Mouse (Mus musculus) liver, adult 2 months (tissue): ENCODE data around the gene Ackr4. TPM values are rescaled to one million over a fixed set of nuclear protein-coding genes. Genes with fewer than 3 reads are reported as not detected.

Experiments used
- DNase-seq: peaks from one replicate; pipeline ENCODE4 v3.0.0-alpha.2; 2011; ENCODE audit warnings: low read depth, low spot score; ENCODE audit errors: extremely low read depth
- H3K27ac ChIP-seq: fragments of 200-500 bp; replicated peaks from 2 replicates; pipeline ENCODE4 v1.5.1; 2012; ENCODE audit warnings: low read depth, mild to moderate bottlenecking, control low read depth, inconsistent platforms, low read length; ENCODE audit not compliant: insufficient read depth
- H3K27me3 ChIP-seq: fragments of 200-500 bp; 2 replicates; pipeline ENCODE4 v1.6.1; 2012; ENCODE audit warnings: mild to moderate bottlenecking, moderate library complexity, low read length, inconsistent platforms; ENCODE audit not compliant: control insufficient read depth, insufficient read depth
- H3K36me3 ChIP-seq: fragments of 200-500 bp; 2 replicates; pipeline ENCODE4 v1.6.1; 2012; ENCODE audit warnings: low read length, inconsistent platforms; ENCODE audit not compliant: control insufficient read depth, insufficient read depth
- H3K4me1 ChIP-seq: fragments of 200-500 bp; 2 replicates; pipeline ENCODE4 v1.6.1; 2011; ENCODE audit warnings: low read length; ENCODE audit not compliant: control insufficient read depth, insufficient read depth
- H3K4me3 ChIP-seq: fragments of 200-500 bp; 2 replicates; pipeline ENCODE4 v1.5.1; 2011; ENCODE audit warnings: low read depth, mild to moderate bottlenecking, control low read depth, low read length, moderate library complexity; ENCODE audit not compliant: insufficient read depth
- H3K79me2 ChIP-seq: fragments of 200-500 bp; 2 replicates; pipeline ENCODE4 v1.6.1; 2012; ENCODE audit warnings: inconsistent platforms, mild to moderate bottlenecking, low read length, moderate library complexity; ENCODE audit not compliant: control insufficient read depth, insufficient read depth
- H3K9ac ChIP-seq: fragments of 200-500 bp; 2 replicates; pipeline ENCODE4 v1.6.1; 2012; ENCODE audit warnings: low read depth, mild to moderate bottlenecking, control low read depth, inconsistent platforms, low read length
- CTCF ChIP-seq: fragments of 200-500 bp; IDR thresholded peaks from 2 replicates; pipeline ENCODE4 v1.5.1; 2011; ENCODE audit warnings: low read depth, low read length, control low read depth
- POLR2A ChIP-seq: fragments of 200-500 bp; IDR thresholded peaks from 2 replicates; pipeline ENCODE4 v1.6.1; 2011; ENCODE audit warnings: low read length, control low read depth; ENCODE audit not compliant: insufficient read depth; ENCODE audit errors: extremely low read depth
- WGBS: fragments of 180-500 bp; shearing (Covaris S2); methylation state at CpG from one replicate; pipeline ENCODE4 v1.1.7; 2018; 5-methylcytosine and 5-hydroxymethylcytosine counted together
- polyA plus RNA-seq: library from polyadenylated mRNA; depleted of rRNA; stranded (reverse); fragments of >200 nt; gene quantifications from 2 replicates; pipeline ENCODE4 v1.2.3, GENCODE M21; 2012; rRNA removed
- total RNA-seq: library from RNA; depleted of rRNA; stranded (reverse); fragments of >200 nt; gene quantifications from 2 replicates; pipeline ENCODE4 v1.2.3, GENCODE M21; 2014; rRNA removed

Ackr4 gene
- total RNA-seq = 1.7 and 2.4 TPM in 2 replicates
- 0.50 and 0.54 TPM in 2 replicates for polyA plus RNA-seq

GRCm38 (mm10) chr9:104126833-104127232 is at the start of gene Ackr4:
Gene Ackr4, minus strand, starts transcription at chr9:104126933.
- no peak for DNase-seq
- Histone ChIP-seq H3K27me3 (no peaks in the 10 kb centered on the region), H3K4me3 (no peak within 1 kb of the TSS), H3K4me1 (no peaks in the 10 kb centered on the region), H3K79me2 (no peaks in the 10 kb centered on the region), H3K36me3 (peaks cover 51% of the 10 kb centered on the region), H3K9ac (no peak within 1 kb of the TSS), H3K27ac (no peak within 1 kb of the TSS)
- TF ChIP-seq CTCF (no peak), POLR2A (no peak)
- WGBS = 92% methylated on average over 3 of the region's 3 CpGs

GRCm38 (mm10) chr9:104172342-104172741 is 45.6 kb upstream of the Ackr4 start:
- H3K9ac ChIP-seq = no peak overlapping the region
- peak overlapping the region; percentile 74; the same call in 1 of the 2 replicates for H3K27ac ChIP-seq
- peak; percentile 42 for DNase-seq
- peaks cover 33% of the 10 kb centered on the region for H3K36me3 ChIP-seq
- H3K79me2 ChIP-seq = no peaks in the 10 kb centered on the region
- TF ChIP-seq CTCF (no peak), POLR2A (no peak)
- H3K27me3 ChIP-seq = no peaks in the 10 kb centered on the region
- H3K4me3 ChIP-seq = no peak overlapping the region
- H3K4me1 ChIP-seq = peaks cover 22% of the 10 kb centered on the region
- WGBS = 56% methylated on average over 6 of the region's 6 CpGs

GRCm38 (mm10) chr9:104171651-104172050 is 44.9 kb upstream of the Ackr4 start:
- no peak for TF ChIP-seq CTCF
- TF ChIP-seq POLR2A = no peak

GRCm38 (mm10) chr9:104169986-104170385 is 43.3 kb upstream of the Ackr4 start:
- no peak overlapping the region for H3K9ac ChIP-seq
- peak; percentile 75 for DNase-seq
- no peaks in the 10 kb centered on the region for H3K79me2 ChIP-seq
- no peaks in the 10 kb centered on the region for H3K27me3 ChIP-seq
- no peak overlapping the region for H3K4me3 ChIP-seq
- H3K4me1 ChIP-seq = peaks cover 34% of the 10 kb centered on the region
- peaks cover 17% of the 10 kb centered on the region for H3K36me3 ChIP-seq
- 53% methylated on average over 10 of the region's 10 CpGs for WGBS
- H3K27ac ChIP-seq = peak overlapping the region; percentile 20
- no peak for TF ChIP-seq CTCF
- TF ChIP-seq POLR2A = no peak

More at GRCm38 (mm10) chr9:104171651-104172050, 44.9 kb upstream of the Ackr4 start:
- Histone ChIP-seq H3K27me3 (no peaks in the 10 kb centered on the region), H3K79me2 (no peaks in the 10 kb centered on the region), H3K4me3 (no peak overlapping the region), H3K27ac (peak overlapping the region; percentile 74), H3K4me1 (peaks cover 26% of the 10 kb centered on the region), H3K36me3 (peaks cover 27% of the 10 kb centered on the region), H3K9ac (no peak overlapping the region)
- peak; percentile 73 for DNase-seq
- WGBS = 37% methylated on average over 6 of the region's 6 CpGs

GRCm38 (mm10) chr9:104165926-104166325 is 39.2 kb upstream of the Ackr4 start:
- no peak for TF ChIP-seq CTCF
- TF ChIP-seq POLR2A = no peak
- Histone ChIP-seq H3K9ac (no peak overlapping the region), H3K4me3 (no peak overlapping the region), H3K27ac (peak overlapping the region; percentile 80), H3K79me2 (no peaks in the 10 kb centered on the region), H3K36me3 (peaks cover 28% of the 10 kb centered on the region), H3K4me1 (peaks cover 31% of the 10 kb centered on the region), H3K27me3 (no peaks in the 10 kb centered on the region)
- peak; percentile 62 for DNase-seq
- 48% methylated on average over 5 of the region's 5 CpGs for WGBS

- Histone ChIP-seq H3K9ac (no peak overlapping the region), H3K4me1 (peaks cover 25% of the 10 kb centered on the region), H3K27me3 (no peaks in the 10 kb centered on the region), H3K79me2 (no peaks in the 10 kb centered on the region), H3K27ac (no peak overlapping the region), H3K36me3 (peaks cover 38% of the 10 kb centered on the region), H3K4me3 (no peak overlapping the region)
- TF ChIP-seq POLR2A (no peak), CTCF (no peak)
- DNase-seq = no peak
- 92% methylated on average over 5 of the region's 5 CpGs for WGBS
These were observed 37.5 kb upstream of the Ackr4 start for GRCm38 (mm10) chr9:104164194-104164593.
